Mouse (Mus musculus): Measurements from ENCODE around the gene Htr1f.

- TF ChIP-seq CTCF (IDR thresholded peaks at IDR 0.05; ENCODE audit: low read depth) (no peak), EP300 (IDR thresholded peaks at IDR 0.05; ENCODE audit: low read depth) (no peak)
Measured at GRCm38 (mm10) chr16:65083475-65083874, 22.2 kb downstream of the Htr1f start.
